Mouse (Mus musculus) CD8-positive naive resting alpha-beta T cell, adult 2 months (primary cell): Measurements from ENCODE around the gene Btaf1.

ENCODE experiments used
- DNase-seq, 2 experiments: peaks; one replicate each; pipeline ENCODE4 v3.0.0; 2022; ENCODE audit warnings: low read depth in 2 of 2, low spot score in 2 of 2

Btaf1 gene

DNA sequence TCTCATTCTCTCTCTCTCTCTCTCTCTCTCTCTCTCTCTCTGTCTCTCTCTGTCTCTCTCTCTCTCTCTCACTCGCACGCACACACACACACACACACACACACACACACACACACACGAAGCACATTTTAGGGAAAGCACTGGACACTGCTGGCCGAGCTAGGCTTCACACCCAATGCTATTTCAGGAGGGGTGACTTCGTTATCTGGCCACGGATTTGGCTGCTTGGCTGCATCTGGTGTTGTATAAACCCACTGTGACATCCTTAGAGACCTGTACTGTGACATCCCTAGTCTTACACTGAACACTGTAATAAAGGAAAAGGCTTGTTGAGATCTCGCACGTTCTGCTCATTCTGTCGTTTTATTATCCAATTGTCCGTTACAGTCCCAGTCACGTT lies 95.1 kb downstream of the Btaf1 start:
- DNase-seq, result no peak

- DNase-seq, result no peak
These were observed 96.3 kb downstream of the Btaf1 start for GRCm38 (mm10) chr19:37022146-37022545.

- no peak for DNase-seq
These were observed 100.0 kb downstream of the Btaf1 start for GRCm38 (mm10) chr19:37025839-37026319.

- no peak for DNase-seq
These were observed 100.5 kb downstream of the Btaf1 start for GRCm38 (mm10) chr19:37026408-37026807.

GRCm38 (mm10) chr19:37029771-37030170 lies 103.9 kb downstream of the Btaf1 start:
- DNase-seq, result no peak

GRCm38 (mm10) chr19:37031446-37031845 lies 105.6 kb downstream of the Btaf1 start:
- no peak for DNase-seq

DNA sequence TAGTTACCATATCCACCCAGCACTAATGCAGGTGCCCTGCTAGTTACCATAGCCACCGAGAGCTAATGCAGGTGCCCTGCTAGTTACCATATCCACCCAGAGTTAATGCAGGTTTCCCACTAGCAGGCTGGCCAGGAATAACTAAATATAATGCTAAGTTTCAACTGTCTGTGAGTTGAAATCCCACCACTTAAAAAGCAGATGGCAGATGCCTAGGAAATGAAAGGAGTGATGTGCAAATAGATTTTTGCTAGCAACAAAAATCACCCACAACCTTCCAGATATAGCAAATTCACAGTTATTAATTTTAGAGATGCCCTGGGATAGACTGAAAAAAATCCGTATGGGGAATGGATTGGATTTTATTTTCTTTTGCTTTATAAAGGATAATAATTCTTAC lies 106.5 kb downstream of the Btaf1 start:
- no peak for DNase-seq

- no peak for DNase-seq
These were observed 115.0 kb downstream of the Btaf1 start for GRCm38 (mm10) chr19:37040906-37041305.

- DNase-seq, result no peak
These were observed 118.6 kb downstream of the Btaf1 start for GRCm38 (mm10) chr19:37044431-37044830.

- DNase-seq, result no peak
These were observed 122.6 kb downstream of the Btaf1 start for GRCm38 (mm10) chr19:37048507-37048906.

DNA sequence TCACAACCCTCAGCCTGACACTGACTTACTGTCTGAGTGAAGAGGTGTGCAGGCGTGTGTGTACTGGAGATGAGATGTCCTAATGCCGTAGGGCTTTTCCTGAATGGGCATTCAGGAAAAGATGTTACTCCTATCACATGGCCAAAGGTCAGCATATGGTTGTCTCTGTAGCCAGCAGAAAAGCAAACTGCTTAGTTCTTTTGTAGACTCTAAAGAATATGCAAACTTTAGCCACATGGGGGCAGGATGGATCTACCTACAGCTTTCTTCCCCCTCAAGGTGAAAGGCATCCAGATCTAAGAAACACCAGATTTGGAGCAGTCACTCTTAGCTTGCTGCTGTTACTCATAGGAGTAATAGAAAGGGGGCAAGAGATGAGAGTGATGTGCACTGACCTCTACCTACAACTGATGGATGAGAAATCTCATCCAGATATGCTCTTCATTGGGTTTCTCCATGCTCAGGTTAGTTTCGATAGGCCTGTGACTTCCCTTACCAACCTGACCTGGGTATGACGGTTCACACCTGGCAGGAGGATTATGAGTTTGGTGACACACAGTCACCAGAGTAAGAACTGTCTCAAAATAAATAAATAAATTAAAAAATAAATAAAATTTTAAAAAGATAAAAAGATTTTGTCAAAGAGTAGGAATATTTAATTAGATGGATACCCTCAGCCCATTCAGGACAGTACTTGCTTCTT lies 124.9 kb downstream of the Btaf1 start:
- DNase-seq, result no peak

GRCm38 (mm10) chr19:37055976-37056556 lies 130.2 kb downstream of the Btaf1 start:
- DNase-seq, result no peak

GRCm38 (mm10) chr19:37057161-37057905 lies 131.5 kb downstream of the Btaf1 start:
- no peak for DNase-seq

GRCm38 (mm10) chr19:37059623-37060022 lies 133.7 kb downstream of the Btaf1 start:
- DNase-seq, result no peak

- DNase-seq, result no peak
These were observed 134.2 kb downstream of the Btaf1 start for GRCm38 (mm10) chr19:37060078-37060477.
